Mouse (Mus musculus) spleen, adult 2 months (tissue): Measurements from ENCODE around the gene Fancd2.

Source experiments
- CTCF ChIP-seq: fragments of 200-500 bp; IDR thresholded peaks from 2 replicates; pipeline ENCODE4 v1.5.1; 2011; ENCODE audit warnings: mild to moderate bottlenecking, inconsistent platforms; ENCODE audit not compliant: insufficient read depth, insufficient read length, insufficient replicate concordance; ENCODE audit errors: extremely low read depth
- POLR2A ChIP-seq: fragments of 200-500 bp; IDR thresholded peaks from 2 replicates; pipeline ENCODE4 v1.6.1; 2011; ENCODE audit warnings: low read depth, low read length, inconsistent platforms

DNA sequence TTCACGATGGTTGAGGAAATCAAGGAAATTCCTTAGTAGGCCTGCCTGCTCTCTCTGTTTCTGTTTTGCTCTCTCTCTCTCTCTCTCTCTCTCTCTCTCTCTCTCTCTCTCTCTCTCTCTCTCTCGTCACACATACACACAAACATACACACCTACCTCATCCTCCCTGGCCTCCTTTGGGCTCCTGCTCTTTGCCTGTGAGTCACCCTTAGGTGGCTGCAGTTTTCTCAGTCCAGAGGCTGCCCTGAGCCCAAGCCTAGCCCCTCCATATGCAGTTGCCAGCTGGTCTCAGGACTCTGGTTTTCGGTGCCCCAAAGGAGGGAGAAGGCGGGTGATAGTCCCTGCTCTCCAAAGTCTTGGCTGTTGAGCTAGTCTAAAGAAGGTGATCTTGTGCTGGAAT, 111.5 kb downstream of the Fancd2 start:
- TF ChIP-seq CTCF (no peak), POLR2A (no peak)
